Comparison of ENCODE assay signal across 19 mouse cellular contexts in the genomic region with DNA sequence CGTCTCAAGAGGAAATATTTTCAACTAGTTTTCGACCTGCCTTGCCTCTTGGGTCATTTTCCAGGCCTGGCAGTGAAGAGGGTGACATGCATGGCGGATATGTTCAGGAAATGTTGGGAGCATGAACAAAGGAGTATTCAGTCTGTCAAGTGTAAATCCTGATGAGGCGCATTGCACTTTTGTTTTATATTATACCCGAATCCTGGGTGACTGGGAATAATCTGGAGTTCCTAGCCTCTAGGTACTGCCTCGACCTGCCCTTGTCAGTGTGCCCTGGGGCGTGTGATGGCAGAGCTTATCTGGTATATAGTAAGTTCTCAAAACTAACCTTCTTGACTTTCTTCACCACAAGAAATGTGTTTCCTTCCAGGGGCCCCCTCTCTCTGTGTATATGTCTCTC. TPM values are rescaled to one million over a fixed set of nuclear protein-coding genes. Genes with fewer than 3 reads are reported as not detected.
DNase-seq lines count a peak whose midpoint lies in the region; ATAC-seq and TF ChIP-seq lines count a peak whose summit lies in the region.
"Had no signal": no experiment of that assay in that cellular context is flagged by ENCODE, and none has a peak within 500 bp of the region (broad histone marks: within the 10 kb centered on the region; RNA-seq: fewer than 3 reads in every experiment).

No protein-coding gene starts in this region.

- H3K4me1 ChIP-seq in liver, embryonic 11.5 days (replicated peaks; ENCODE audit: control insufficient read depth, insufficient read depth, low read length): peaks cover 7% of the 10 kb centered on the region; the same call in 1 of the 2 replicates
- peaks cover 42% of the 10 kb centered on the region for H3K4me1 ChIP-seq in forebrain, embryonic 13.5 days
- H3K4me1 ChIP-seq in hindbrain, embryonic 13.5 days (replicated peaks): peaks cover 35% of the 10 kb centered on the region
- peaks cover 4% of the 10 kb centered on the region; the same call in 1 of the 2 replicates for H3K4me1 ChIP-seq in midbrain, postnatal 0 days (ENCODE audit: insufficient read depth, low read length)

- 68% methylated on average over 7 of the region's 7 CpGs for WGBS in liver, embryonic 11.5 days
- 59% methylated on average over 7 of the region's 7 CpGs for WGBS in forebrain, embryonic 13.5 days
- 74% methylated on average over 7 of the region's 7 CpGs for WGBS in hindbrain, embryonic 13.5 days
- WGBS in midbrain, postnatal 0 days: 60% methylated on average over 7 of the region's 7 CpGs

- no peak for ATAC-seq in liver, embryonic 11.5 days (replicated peaks; ENCODE audit: low FRiP score)
- no peak for ATAC-seq in forebrain, embryonic 13.5 days
- ATAC-seq in hindbrain, embryonic 13.5 days (ENCODE audit: low FRiP score): no peak
- no peak for ATAC-seq in midbrain, postnatal 0 days (ENCODE audit: low FRiP score)
- ATAC-seq: CD4-positive, CD25-positive, alpha-beta regulatory T cell, adult 4 months; lung, postnatal 0 days had no signal

- TF ChIP-seq CTCF in midbrain, postnatal 0 days (IDR thresholded peaks at IDR 0.05): no peak

- peak; percentile 17 for DNase-seq in liver, embryonic 11.5 days (ENCODE audit: low spot score)
- DNase-seq in liver: no peak
- no peak for DNase-seq in midbrain, postnatal 0 days (ENCODE audit: low spot score)
- DNase-seq in gastrocnemius, postnatal 10 days: no peak
- no peak for DNase-seq in right cerebral cortex, postnatal 25 days
- no peak for DNase-seq in embryo, embryonic 10 days (ENCODE audit: low spot score)
- DNase-seq: adrenal gland, adult 8-10 months; cerebellum, adult 18-20 months; layer of hippocampus, adult 9-11 months; liver, embryonic 13.5 days; thymus, postnatal 36 days had no signal

- H3K27me3 ChIP-seq in liver, embryonic 11.5 days (replicated peaks; ENCODE audit: control insufficient read depth, insufficient read depth, low read length): peaks cover 37% of the 10 kb centered on the region
- H3K27me3 ChIP-seq in forebrain, embryonic 13.5 days: no peaks in the 10 kb centered on the region
- no peaks in the 10 kb centered on the region for H3K27me3 ChIP-seq in hindbrain, embryonic 13.5 days
- no peaks in the 10 kb centered on the region for H3K27me3 ChIP-seq in midbrain, postnatal 0 days (ENCODE audit: insufficient read depth, low read length)
- H3K27me3 ChIP-seq: heart, embryonic 13.5 days had no signal

- H3K4me3 ChIP-seq in liver, embryonic 11.5 days (ENCODE audit: low read depth, low read length): no peak overlapping the region
- H3K4me3 ChIP-seq in forebrain, embryonic 13.5 days: peak overlapping the region; percentile 82
- H3K4me3 ChIP-seq in hindbrain, embryonic 13.5 days: peak overlapping the region; percentile 68
- H3K4me3 ChIP-seq in midbrain, postnatal 0 days (ENCODE audit: low read depth, low read length): peak overlapping the region; percentile 73; the same call in 1 of the 2 replicates
- H3K4me3 ChIP-seq: liver, embryonic 13.5 days had no signal

- H3K9ac ChIP-seq in liver, embryonic 11.5 days (ENCODE audit: low read depth, low read length): no peak overlapping the region
- H3K9ac ChIP-seq in forebrain, embryonic 13.5 days: peak overlapping the region; percentile 93
- 0 out of 2 replicates have a peak overlapping the region, but pooled peaks have one; percentile 88 for H3K9ac ChIP-seq in hindbrain, embryonic 13.5 days
- H3K9ac ChIP-seq in midbrain, postnatal 0 days (replicated peaks; ENCODE audit: low read length, poor library complexity, severe bottlenecking): no peak overlapping the region
- H3K9ac ChIP-seq: heart, embryonic 13.5 days; liver, embryonic 13.5 days had no signal

- no peaks in the 10 kb centered on the region for H3K9me3 ChIP-seq in liver, embryonic 11.5 days (ENCODE audit: control insufficient read depth, low read length)
- no peaks in the 10 kb centered on the region for H3K9me3 ChIP-seq in forebrain, embryonic 13.5 days (replicated peaks)
- no peaks in the 10 kb centered on the region for H3K9me3 ChIP-seq in hindbrain, embryonic 13.5 days
- H3K9me3 ChIP-seq in midbrain, postnatal 0 days (ENCODE audit: low read length): no peaks in the 10 kb centered on the region
- H3K9me3 ChIP-seq: heart, embryonic 13.5 days; liver, embryonic 13.5 days had no signal

- no peak overlapping the region for H3K4me2 ChIP-seq in liver, embryonic 11.5 days
- H3K4me2 ChIP-seq in forebrain, embryonic 13.5 days: peak overlapping the region; percentile 85
- peak overlapping the region; percentile 78 for H3K4me2 ChIP-seq in hindbrain, embryonic 13.5 days
- H3K4me2 ChIP-seq in midbrain, postnatal 0 days (ENCODE audit: low read depth, low read length, poor library complexity, severe bottlenecking): peak overlapping the region; percentile 77
- H3K4me2 ChIP-seq: liver, embryonic 13.5 days had no signal

- H3K36me3 ChIP-seq in liver, embryonic 11.5 days (ENCODE audit: control insufficient read depth, insufficient read depth, low read length): no peaks in the 10 kb centered on the region
- H3K36me3 ChIP-seq in forebrain, embryonic 13.5 days (ENCODE audit: poor library complexity, severe bottlenecking): no peaks in the 10 kb centered on the region
- 0 out of 2 replicates have a peak, but pooled peaks cover 3% of the 10 kb centered on the region for H3K36me3 ChIP-seq in hindbrain, embryonic 13.5 days
- no peaks in the 10 kb centered on the region for H3K36me3 ChIP-seq in midbrain, postnatal 0 days (ENCODE audit: insufficient read depth, low read length)
- H3K36me3 ChIP-seq: heart, embryonic 13.5 days; liver, embryonic 13.5 days had no signal

- H3K27ac ChIP-seq in liver, embryonic 11.5 days (ENCODE audit: low read depth, low read length): no peak overlapping the region
- H3K27ac ChIP-seq in forebrain, embryonic 13.5 days: no peak overlapping the region
- H3K27ac ChIP-seq in hindbrain, embryonic 13.5 days: no peak overlapping the region
- H3K27ac ChIP-seq in midbrain, postnatal 0 days (ENCODE audit: low read depth, low read length): no peak overlapping the region
- H3K27ac ChIP-seq: heart, embryonic 13.5 days; kidney, postnatal 0 days; liver, embryonic 13.5 days; stomach, postnatal 0 days had no signal

RNA-seq across cellular contexts. Expression of gene Gpr161, which starts 11.5 kb away (rescaled TPM):
- polyA plus RNA-seq in liver, embryonic 11.5 days (2014; fragmentation: Nextera tagmentation; extraction: Ambion mirVana): 0.48 and 0.58 TPM in 2 replicates
- 3.5 and 4.1 TPM in 2 replicates for polyA plus RNA-seq in forebrain, embryonic 13.5 days (2015; fragmentation: Nextera tagmentation; extraction: Ambion mirVana)
- 3.4 and 3.6 TPM in 2 replicates for polyA plus RNA-seq in hindbrain, embryonic 13.5 days (2015; fragmentation: Nextera tagmentation; extraction: Ambion mirVana)
- 51.3 and 61.0 TPM in 2 replicates for total RNA-seq in midbrain, postnatal 0 days (2014; rRNA removed)
- 2.5 and 2.7 TPM in 2 replicates for polyA plus RNA-seq in midbrain, postnatal 0 days (2015; fragmentation: Nextera tagmentation; extraction: Ambion mirVana)
- total RNA-seq in gastrocnemius, postnatal 10 days (2021): 1 to 10 TPM; 3.9 to 4.2 TPM
- total RNA-seq: neutrophil, adult 5-6 weeks had no signal

RNA-seq across cellular contexts. Expression of gene Tiprl, which starts 47.3 kb away (rescaled TPM):
- 73.0 and 90.6 TPM in 2 replicates for polyA plus RNA-seq in liver, embryonic 11.5 days (2014; fragmentation: Nextera tagmentation; extraction: Ambion mirVana)
- polyA plus RNA-seq in forebrain, embryonic 13.5 days (2015; fragmentation: Nextera tagmentation; extraction: Ambion mirVana): 125 and 136 TPM in 2 replicates
- polyA plus RNA-seq in hindbrain, embryonic 13.5 days (2015; fragmentation: Nextera tagmentation; extraction: Ambion mirVana): 130 and 141 TPM in 2 replicates
- total RNA-seq in midbrain, postnatal 0 days (2014; rRNA removed): 27.0 and 41.3 TPM in 2 replicates
- 140 and 144 TPM in 2 replicates for polyA plus RNA-seq in midbrain, postnatal 0 days (2015; fragmentation: Nextera tagmentation; extraction: Ambion mirVana)
- total RNA-seq in gastrocnemius, postnatal 10 days (2021): 10 to 100 TPM; 26.4 to 30.0 TPM

Comparison
In these comparisons a context has a peak if more than half of its experiments do, and no peak if none do; other contexts are left out.
1. H3K9ac ChIP-seq: peak in forebrain, embryonic 13.5 days (single experiment) and hindbrain, embryonic 13.5 days (single experiment); none in liver, embryonic 11.5 days (single experiment) and midbrain, postnatal 0 days (single experiment).